8 mouse cellular contexts compared by ENCODE assay signal in the genomic region with DNA sequence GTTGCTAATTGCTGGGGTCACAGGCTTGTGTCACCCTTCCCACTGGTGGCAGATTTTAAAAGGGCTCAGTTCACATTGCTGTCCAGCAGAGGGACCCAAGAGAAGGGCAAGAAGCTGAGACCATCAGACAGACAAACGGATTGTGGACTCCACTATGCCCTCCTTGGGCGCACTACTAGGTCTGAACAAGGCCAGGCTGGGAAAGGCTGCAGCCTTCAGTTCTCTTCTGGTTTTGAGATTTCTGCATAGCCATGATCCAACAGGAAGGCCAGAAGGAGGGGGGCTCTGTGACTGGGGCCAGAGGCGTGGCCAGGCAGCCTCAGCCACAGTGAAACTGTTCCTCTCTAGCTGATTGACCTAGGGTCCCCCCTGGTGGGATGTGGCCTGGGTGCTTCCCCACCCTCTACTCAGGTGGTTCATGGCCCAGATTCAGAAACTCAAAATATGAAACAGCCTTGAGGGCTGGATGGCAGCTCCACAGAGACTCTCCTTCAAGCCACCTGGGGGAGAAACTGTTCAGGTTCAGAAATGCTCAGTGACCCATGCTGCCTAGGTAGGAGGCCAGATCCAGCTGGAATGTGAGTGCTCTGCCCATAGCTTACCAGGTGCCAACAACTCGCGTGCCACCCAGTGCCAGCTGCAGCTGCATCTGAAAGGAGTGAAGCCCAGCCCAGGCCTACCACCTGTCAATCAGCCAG. TPM values are rescaled to one million over a fixed set of nuclear protein-coding genes. Genes with fewer than 3 reads are reported as not detected.
DNase-seq lines count a peak whose midpoint lies in the region; ATAC-seq and TF ChIP-seq lines count a peak whose summit lies in the region.

No protein-coding gene starts in this region.

- H3K27me3 ChIP-seq in small intestine, adult 2 months (ENCODE audit: control insufficient read depth, insufficient read depth, low read length), result no peaks in the 10 kb centered on the region
- no peaks in the 10 kb centered on the region for H3K27me3 ChIP-seq in heart, embryonic 12.5 days (replicated peaks)

- H3K27ac ChIP-seq in small intestine, adult 2 months (ENCODE audit: insufficient read depth, low read depth, low read length), result peak overlapping the region; percentile 71
- H3K27ac ChIP-seq in heart, embryonic 12.5 days (ENCODE audit: poor library complexity, severe bottlenecking), result no peak overlapping the region

- TF ChIP-seq CTCF in small intestine, adult 2 months (IDR thresholded peaks at IDR 0.05; ENCODE audit: extremely low read depth, insufficient read length, insufficient replicate concordance, low read depth, low read length), result peak; percentile 61; the same call in 1 of the 2 replicates

- no peak overlapping the region for H3K9ac ChIP-seq in heart, embryonic 12.5 days

- H3K36me3 ChIP-seq in small intestine, adult 2 months (ENCODE audit: control insufficient read depth, insufficient read depth, low read length), result no peaks in the 10 kb centered on the region
- no peaks in the 10 kb centered on the region for H3K36me3 ChIP-seq in heart, embryonic 12.5 days

- TF ChIP-seq POLR2A in small intestine, adult 2 months (IDR thresholded peaks at IDR 0.05; ENCODE audit: low read depth, low read length), result no peak; the same call in 1 of the 2 replicates

- peak; percentile 50 for DNase-seq in urinary bladder, postnatal 14 days (ENCODE audit: low spot score)
- DNase-seq in urinary bladder, adult 2 months (ENCODE audit: low spot score), result no peak
- peak; percentile 39 for DNase-seq in c-Kit-positive CD71-positive TER-119-positive erythroid progenitor cells, embryonic 14.5 days (ENCODE audit: low spot score)
- peak; percentile 86 to 96 for DNase-seq in kidney, postnatal 25 days
- no peak for DNase-seq in left cerebral cortex, postnatal 14 days (ENCODE audit: low spot score in 2 of 2)
- DNase-seq in left cerebral cortex, postnatal 4 days, result no peak

- WGBS in small intestine, adult 2 months, result 36% methylated on average over 5 of the region's 5 CpGs
- 66% methylated on average over 5 of the region's 5 CpGs for WGBS in heart, embryonic 12.5 days

- ATAC-seq in heart, embryonic 12.5 days (ENCODE audit: insufficient number of reproducible peaks, low FRiP score), result no peak

- H3K4me2 ChIP-seq in heart, embryonic 12.5 days, result no peak overlapping the region

- no peak overlapping the region for H3K4me3 ChIP-seq in small intestine, adult 2 months (ENCODE audit: low read depth, low read length)
- no peak overlapping the region for H3K4me3 ChIP-seq in heart, embryonic 12.5 days

- H3K4me1 ChIP-seq in small intestine, adult 2 months (ENCODE audit: control insufficient read depth, insufficient read depth, insufficient read length, low read length), result peaks cover 18% of the 10 kb centered on the region; the same call in 1 of the 2 replicates
- no peaks in the 10 kb centered on the region for H3K4me1 ChIP-seq in heart, embryonic 12.5 days (replicated peaks)

- intact Hi-C loops in left cerebral cortex, postnatal 14 days (cut with DNase I), result no loop called here
- intact Hi-C loops in left cerebral cortex, postnatal 4 days (cut with DNase I), result no loop called here

- no peaks in the 10 kb centered on the region for H3K9me3 ChIP-seq in heart, embryonic 12.5 days (replicated peaks)

RNA-seq across cellular contexts. Expression of gene Ccdc88b, which starts 13.7 kb away (rescaled TPM):
- 2.5 and 3.2 TPM in 2 replicates for polyA plus RNA-seq in urinary bladder, adult 2 months (2012; rRNA removed)
- polyA plus RNA-seq in small intestine, adult 2 months (2012; rRNA removed), result 17.9 and 34.6 TPM in 2 replicates
- 1 to 10 TPM; 2.6 to 3.4 TPM for total RNA-seq in left cerebral cortex, postnatal 14 days (2021)
- under 1 TPM; 0.82 to 0.91 TPM for total RNA-seq in left cerebral cortex, postnatal 4 days (2021)
- 0.47 and 0.55 TPM in 2 replicates for polyA plus RNA-seq in heart, embryonic 12.5 days (2016; fragmentation: Nextera tagmentation; extraction: Ambion mirVana)

RNA-seq across cellular contexts. Expression of gene Rps6ka4, which starts 31.3 kb away (rescaled TPM):
- 34.6 and 37.5 TPM in 2 replicates for polyA plus RNA-seq in urinary bladder, adult 2 months (2012; rRNA removed)
- polyA plus RNA-seq in small intestine, adult 2 months (2012; rRNA removed), result 32.5 and 55.4 TPM in 2 replicates
- 10 to 100 TPM; 30.4 to 32.8 TPM for total RNA-seq in left cerebral cortex, postnatal 14 days (2021)
- total RNA-seq in left cerebral cortex, postnatal 4 days (2021), result 10 to 100 TPM; 22.5 to 23.5 TPM
- polyA plus RNA-seq in heart, embryonic 12.5 days (2016; fragmentation: Nextera tagmentation; extraction: Ambion mirVana), result 14.8 and 19.3 TPM in 2 replicates

RNA-seq across cellular contexts. Expression of gene Trmt112, which starts 37.8 kb away (rescaled TPM):
- polyA plus RNA-seq in urinary bladder, adult 2 months (2012; rRNA removed), result 114 and 126 TPM in 2 replicates
- polyA plus RNA-seq in small intestine, adult 2 months (2012; rRNA removed), result 29.0 and 52.3 TPM in 2 replicates
- 10 to 100 TPM; 34.4 to 36.5 TPM for total RNA-seq in left cerebral cortex, postnatal 14 days (2021)
- 10 to 100 TPM; 42.5 to 43.0 TPM for total RNA-seq in left cerebral cortex, postnatal 4 days (2021)
- 85.9 and 92.9 TPM in 2 replicates for polyA plus RNA-seq in heart, embryonic 12.5 days (2016; fragmentation: Nextera tagmentation; extraction: Ambion mirVana)

RNA-seq across cellular contexts. Expression of gene Prdx5, which starts 38.2 kb away (rescaled TPM):
- polyA plus RNA-seq in urinary bladder, adult 2 months (2012; rRNA removed), result 308 and 425 TPM in 2 replicates
- 94.6 and 180 TPM in 2 replicates for polyA plus RNA-seq in small intestine, adult 2 months (2012; rRNA removed)
- total RNA-seq in left cerebral cortex, postnatal 14 days (2021), result 100 to 1,000 TPM; 354 to 355 TPM
- total RNA-seq in left cerebral cortex, postnatal 4 days (2021), result 100 to 1,000 TPM; 203 to 204 TPM
- polyA plus RNA-seq in heart, embryonic 12.5 days (2016; fragmentation: Nextera tagmentation; extraction: Ambion mirVana), result 202 and 218 TPM in 2 replicates

RNA-seq across cellular contexts. Expression of gene Esrra, which starts 49.9 kb away (rescaled TPM):
- 55.8 and 59.1 TPM in 2 replicates for polyA plus RNA-seq in urinary bladder, adult 2 months (2012; rRNA removed)
- 168 and 346 TPM in 2 replicates for polyA plus RNA-seq in small intestine, adult 2 months (2012; rRNA removed)
- total RNA-seq in left cerebral cortex, postnatal 14 days (2021), result 10 to 100 TPM; 56.0 to 60.9 TPM
- 10 to 100 TPM; 30.4 to 32.7 TPM for total RNA-seq in left cerebral cortex, postnatal 4 days (2021)
- 27.4 and 30.2 TPM in 2 replicates for polyA plus RNA-seq in heart, embryonic 12.5 days (2016; fragmentation: Nextera tagmentation; extraction: Ambion mirVana)

Comparison
In these comparisons a context has a peak if more than half of its experiments do, and no peak if none do; other contexts are left out.
1. DNase-seq: peak in urinary bladder, postnatal 14 days (single experiment), c-Kit-positive CD71-positive TER-119-positive erythroid progenitor cells, embryonic 14.5 days (single experiment) and kidney, postnatal 25 days (2 of 2); none in urinary bladder, adult 2 months (single experiment), left cerebral cortex, postnatal 14 days (0 of 2) and left cerebral cortex, postnatal 4 days (single experiment).